Mouse (Mus musculus): ENCODE results near the gene Lhpp.

The Lhpp gene

GRCm38 (mm10) chr7:132597251-132598041, 13.0 kb upstream of the Lhpp start:
- intact Hi-C loops (cut with DNase I) = no loop called here

GRCm38 (mm10) chr7:132599071-132599975, 11.1 kb upstream of the Lhpp start, which contains the start of gene Nkx1-2:
Gene Nkx1-2 (minus strand): TSS chr7:132599637.
- intact Hi-C loops (cut with DNase I) = no loop called here

DNA sequence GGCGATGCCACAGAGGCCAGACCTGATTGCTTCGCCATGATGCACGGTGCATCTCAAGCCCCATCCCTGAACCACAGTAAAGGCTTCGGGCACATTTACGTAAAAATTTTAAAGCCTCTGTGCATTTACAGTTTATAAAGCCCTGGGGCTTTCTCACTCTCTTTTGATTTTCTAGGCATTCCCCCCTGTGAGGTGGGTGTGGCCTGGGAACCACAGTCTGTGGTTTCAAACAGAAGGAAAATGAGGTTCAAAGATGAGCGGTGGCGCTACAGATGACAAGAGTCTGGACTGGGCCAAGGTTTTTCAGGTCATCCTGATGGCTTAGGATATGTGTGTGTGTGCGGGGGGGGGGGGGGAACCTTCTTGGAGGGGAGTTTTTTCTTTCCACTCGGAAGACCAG, 10.4 kb upstream of the Lhpp start:
- intact Hi-C loops (cut with DNase I) = no loop called here

DNA sequence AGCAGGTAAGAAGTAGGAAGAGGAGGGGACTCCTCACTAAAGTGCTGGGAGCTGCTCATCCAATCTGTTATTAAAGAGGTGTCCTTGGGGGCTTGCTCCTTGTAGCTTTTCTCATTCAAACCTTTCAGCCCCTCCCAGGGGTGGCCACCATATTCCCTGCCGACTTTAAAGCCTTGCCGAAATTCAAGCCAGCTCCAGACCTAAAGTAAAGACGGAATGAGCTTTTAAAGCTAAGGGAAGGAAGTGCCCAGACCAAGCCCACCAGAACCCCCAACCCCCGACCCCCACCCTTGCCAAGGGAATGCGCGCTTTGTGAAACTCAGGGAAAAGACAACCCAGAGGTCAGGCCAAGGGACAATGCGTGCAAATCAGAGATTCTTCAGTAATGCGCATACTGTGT, 9.5 kb upstream of the Lhpp start:
- intact Hi-C loops (cut with DNase I) = no loop called here

DNA sequence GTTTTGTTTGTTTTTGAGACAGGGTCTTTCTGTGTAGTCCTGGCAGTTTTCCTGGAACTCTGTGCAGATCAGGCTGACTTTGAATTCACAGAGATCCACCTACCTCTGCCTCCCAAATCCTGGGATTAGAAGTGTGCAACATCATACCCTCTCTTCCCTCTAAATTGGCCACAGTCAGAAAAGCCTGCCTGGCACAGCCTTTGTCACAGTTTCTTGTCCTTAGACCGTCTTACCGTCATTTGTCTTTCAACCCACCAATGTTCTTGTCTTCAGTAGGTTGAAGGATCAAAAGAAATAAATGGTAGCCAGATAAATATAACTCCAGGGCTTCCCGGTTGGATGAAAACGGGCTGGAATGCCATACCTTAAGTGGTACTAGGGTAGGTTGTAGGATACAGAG, 5.7 kb upstream of the Lhpp start:
- intact Hi-C loops (cut with DNase I) = no loop called here

DNA sequence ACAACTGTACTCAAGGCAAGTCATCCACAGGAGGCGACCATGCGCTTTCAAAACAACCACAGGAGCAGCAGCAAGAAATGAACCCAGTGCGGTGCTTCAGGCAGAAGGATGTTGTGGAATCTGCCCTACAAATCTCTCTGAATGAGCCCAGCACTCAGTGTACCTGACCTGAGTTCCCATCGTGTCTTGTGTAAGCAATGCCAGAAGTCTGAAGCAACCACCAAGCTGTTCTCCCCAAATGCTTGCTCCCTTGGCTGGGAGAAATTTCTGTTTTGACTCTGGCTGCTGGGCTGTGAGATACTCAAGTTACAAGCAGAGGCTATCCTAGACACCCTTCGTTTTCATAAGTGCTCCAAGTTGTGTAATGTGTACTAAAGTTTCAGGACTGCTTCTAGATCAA, 4.7 kb upstream of the Lhpp start:
- intact Hi-C loops (cut with DNase I) = no loop called here

- intact Hi-C loops (cut with DNase I) = no loop called here
Measured at GRCm38 (mm10) chr7:132608316-132609020, 2.0 kb upstream of the Lhpp start.

GRCm38 (mm10) chr7:132611530-132611929, 1.1 kb downstream of the Lhpp start:
- intact Hi-C loops (cut with DNase I) = no loop called here

DNA sequence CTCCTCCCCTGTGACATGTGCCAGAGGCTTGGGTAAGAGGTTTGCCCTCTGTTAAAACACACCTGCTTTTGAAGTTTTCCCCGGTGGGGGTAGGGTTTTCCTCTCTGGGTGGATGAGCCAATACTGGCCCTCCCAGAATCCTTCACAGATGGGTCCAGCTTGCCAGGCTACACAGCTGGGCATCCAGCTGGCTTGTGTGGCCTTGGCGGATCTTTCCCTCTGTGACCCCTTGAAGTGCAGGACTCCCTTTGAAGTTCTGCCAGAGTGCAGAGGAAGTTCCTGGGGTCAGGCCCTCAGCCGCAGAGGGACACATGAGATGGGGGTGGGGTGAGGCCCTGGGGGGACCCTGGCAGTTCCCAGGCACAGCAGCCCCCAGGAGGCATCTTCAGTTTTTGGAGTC, 4.9 kb downstream of the Lhpp start:
- intact Hi-C loops (cut with DNase I) = no loop called here

- intact Hi-C loops (cut with DNase I) = no loop called here
Measured at GRCm38 (mm10) chr7:132616391-132616790, 6.0 kb downstream of the Lhpp start.

- intact Hi-C loops (cut with DNase I) = no loop called here
Measured at GRCm38 (mm10) chr7:132617021-132617564, 6.7 kb downstream of the Lhpp start.

DNA sequence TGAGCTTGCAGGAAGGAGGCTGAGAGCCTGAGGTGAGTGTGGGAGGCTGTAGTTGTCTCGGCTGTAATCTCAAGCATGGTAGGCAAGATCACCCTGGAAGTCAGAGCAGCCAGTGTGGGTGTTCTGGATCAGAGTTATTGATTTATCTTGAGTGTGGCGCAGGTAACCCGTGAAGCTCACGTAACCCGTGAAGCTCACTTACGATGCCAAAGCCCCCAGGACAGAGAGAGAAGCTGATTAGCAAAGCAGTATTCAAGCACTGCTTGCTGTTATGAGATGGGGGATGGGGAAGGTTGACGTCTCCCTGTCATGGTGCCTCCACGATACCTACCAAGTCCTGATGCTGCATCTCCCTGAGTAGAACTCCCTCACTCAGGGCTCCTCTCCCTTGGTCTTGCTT, 9.1 kb downstream of the Lhpp start:
- intact Hi-C loops (cut with DNase I) = no loop called here

DNA sequence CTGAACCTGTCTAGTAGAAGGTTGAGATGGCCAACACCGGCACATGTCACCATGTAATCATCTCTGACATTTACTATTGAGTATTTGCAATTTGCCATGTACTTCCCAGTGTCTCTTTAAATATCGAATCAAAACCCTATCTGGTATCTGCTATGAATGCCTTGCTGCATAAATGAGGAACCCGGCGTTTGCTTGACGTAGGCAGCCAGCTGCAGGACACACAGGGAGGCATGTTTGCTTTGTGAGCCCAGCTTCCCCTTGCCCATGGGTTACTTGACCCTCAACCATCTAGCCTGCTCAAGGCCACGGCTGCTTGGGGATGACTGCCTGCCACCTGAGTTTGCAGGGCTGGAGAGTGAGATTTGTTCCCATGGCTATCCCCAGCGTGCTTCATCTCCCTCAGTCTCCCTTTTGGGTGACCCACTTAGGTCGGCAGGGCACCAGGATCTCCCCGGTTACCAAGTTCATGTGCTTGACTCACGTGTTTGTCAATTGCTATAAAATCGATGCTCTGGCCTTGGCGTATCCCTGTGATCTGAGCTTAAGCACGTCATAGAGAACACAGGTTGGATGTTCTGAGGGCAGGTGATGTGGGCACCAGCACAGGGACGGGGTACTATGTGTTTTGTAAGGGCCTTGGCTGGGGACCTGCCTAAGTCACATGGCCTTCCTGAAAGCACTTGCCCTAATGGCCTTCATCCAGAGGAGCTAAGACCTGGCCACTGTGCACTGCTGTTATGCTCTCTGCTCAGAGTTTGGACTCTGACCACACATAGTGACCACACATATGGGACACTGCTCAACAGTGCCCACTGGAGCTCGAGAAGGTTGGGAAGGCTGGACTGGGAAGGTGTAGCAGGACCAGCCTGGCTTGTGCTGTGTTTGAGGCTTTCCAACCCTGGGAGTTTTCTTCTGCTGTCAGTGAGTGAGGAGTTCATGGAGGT, 9.8 kb downstream of the Lhpp start:
- intact Hi-C loops (cut with DNase I) = no loop called here

DNA sequence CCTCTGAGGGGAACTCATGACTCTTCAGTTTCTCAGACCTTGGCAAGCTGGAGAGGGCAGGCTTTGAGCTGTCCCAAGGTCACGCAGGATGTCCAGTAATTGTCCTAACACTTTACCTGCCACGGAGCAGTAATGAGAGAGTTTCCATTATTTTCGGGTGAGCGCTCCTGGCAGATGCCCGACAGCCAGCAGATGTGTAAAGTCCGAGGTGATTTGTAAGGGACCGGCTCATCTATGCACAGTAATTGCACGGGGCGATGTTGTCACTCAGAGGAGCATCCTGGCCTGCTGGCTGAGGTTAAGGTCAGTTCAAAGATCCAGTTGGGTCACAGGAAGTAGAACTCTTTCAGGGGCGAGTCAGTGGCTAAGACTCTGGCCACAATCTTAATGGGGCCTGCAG, 13.7 kb downstream of the Lhpp start:
- intact Hi-C loops (cut with DNase I) = no loop called here

- intact Hi-C loops (cut with DNase I) = no loop called here
Measured at GRCm38 (mm10) chr7:132626174-132626573, 15.7 kb downstream of the Lhpp start.

GRCm38 (mm10) chr7:132627448-132627847, 17.0 kb downstream of the Lhpp start:
- intact Hi-C loops (cut with DNase I) = no loop called here

GRCm38 (mm10) chr7:132631313-132631712, 20.9 kb downstream of the Lhpp start:
- intact Hi-C loops (cut with DNase I) = no loop called here

- intact Hi-C loops (cut with DNase I) = loop anchor here (5.0 kb wide), 1 partner anchor 60 kb away; the partner anchor contains the start of gene Oat
Measured at GRCm38 (mm10) chr7:132637292-132637691, 26.9 kb downstream of the Lhpp start.

- intact Hi-C loops (cut with DNase I) = loop anchor here (5.0 kb wide), 1 partner anchor 61 kb away; the partner anchor contains the start of gene Oat
Measured at GRCm38 (mm10) chr7:132638446-132639087, 28.1 kb downstream of the Lhpp start.

DNA sequence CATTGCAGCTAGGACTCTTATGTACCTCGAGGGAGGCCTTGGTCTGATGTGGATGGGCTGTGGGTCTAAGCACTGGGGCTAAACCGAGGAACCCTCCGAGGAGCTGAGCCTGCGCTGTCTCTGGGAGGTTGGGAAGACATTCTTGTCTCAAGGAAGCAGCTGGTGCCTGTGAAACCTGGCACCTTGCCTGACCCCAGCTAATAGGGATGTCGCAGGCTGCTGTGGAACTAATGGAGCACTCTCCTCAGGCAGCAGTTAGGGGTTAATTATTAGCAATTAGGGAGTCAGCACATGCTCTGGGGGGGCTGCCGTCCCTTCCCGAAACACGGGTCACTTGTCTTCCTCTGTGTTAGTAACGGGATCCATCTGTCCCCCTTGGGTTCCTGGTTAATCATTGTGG, 30.5 kb downstream of the Lhpp start:
- intact Hi-C loops (cut with DNase I) = no loop called here
